8 mouse cellular contexts compared by ENCODE assay signal in the genomic region with DNA sequence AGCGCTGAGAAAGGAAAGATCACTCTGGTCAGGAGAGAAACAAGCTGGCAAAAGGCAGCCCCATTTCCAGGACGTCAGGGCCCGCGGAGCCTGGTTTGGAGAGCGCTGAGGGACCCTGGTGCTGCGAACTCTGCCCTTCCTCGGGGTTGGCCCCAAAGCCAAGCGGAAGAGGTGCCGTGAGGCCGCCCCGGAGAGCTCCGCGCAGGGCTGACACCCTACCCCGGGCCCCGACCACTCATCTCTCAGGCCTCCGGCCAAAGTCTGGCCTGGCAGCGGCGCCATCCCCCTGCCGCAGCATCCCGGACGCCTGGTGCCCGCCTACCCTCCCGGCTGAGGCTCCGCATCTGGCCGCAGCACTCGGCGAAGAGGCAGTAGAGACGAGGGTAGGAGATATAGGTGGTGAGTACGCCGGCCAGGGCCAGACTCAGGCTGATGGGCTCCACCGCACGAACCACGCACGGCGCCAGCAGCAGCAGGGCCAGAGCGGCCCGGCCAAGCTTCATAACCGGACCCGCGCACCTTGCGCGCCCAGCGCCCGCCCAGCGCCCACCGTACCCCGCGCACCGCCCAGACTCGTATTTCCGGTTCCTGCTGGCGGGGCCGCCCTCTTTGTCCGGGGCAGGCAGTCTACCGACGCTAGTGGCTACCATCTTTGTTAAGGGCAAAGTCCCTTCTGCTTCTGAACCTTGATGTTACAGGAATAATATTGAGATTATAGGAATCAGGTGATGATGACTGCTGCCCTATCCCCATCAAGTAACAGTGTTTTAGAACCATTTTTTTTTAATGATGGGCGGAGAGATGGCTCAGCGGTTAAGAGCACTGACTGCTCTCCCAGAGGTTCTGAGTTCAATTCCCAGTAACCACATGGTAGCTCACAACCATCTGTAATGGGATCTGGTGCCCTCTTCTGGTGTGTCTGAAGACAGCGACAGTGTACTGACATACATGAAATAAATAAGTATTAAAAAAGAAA. TPM values are rescaled to one million over a fixed set of nuclear protein-coding genes. Genes with fewer than 3 reads are reported as not detected.
DNase-seq lines count a peak whose midpoint lies in the region; ATAC-seq lines count a peak whose summit lies in the region.

TSS of gene Tor1a (minus strand) at position 582 of the 976 bp plus-strand sequence.

- DNase-seq in adipocyte (ENCODE audit: low spot score): peak; percentile 87
- peak; percentile 96 for DNase-seq in embryo, embryonic 10 days (ENCODE audit: low spot score)
- DNase-seq in gastrocnemius, postnatal 14 days: peak; percentile 89
- peak; percentile 89 to 95 for DNase-seq in left cerebral cortex, postnatal 10 days (ENCODE audit: extremely low spot score in 1 of 2, low spot score in 2 of 2)
- DNase-seq in right cerebral cortex, postnatal 25 days: peak; percentile 90
- DNase-seq in urinary bladder, postnatal 4 days (ENCODE audit: low spot score in 2 of 2): peak; percentile 84 to 89

- intact Hi-C loops in gastrocnemius, postnatal 14 days (cut with DNase I; ENCODE audit: low total_unique reads): no loop called here
- intact Hi-C loops in left cerebral cortex, postnatal 10 days (cut with DNase I): no loop called here

- ATAC-seq in inflammation-experienced regulatory T-cells, adult 6 months: peak; percentile 88
- peak; percentile 79 for ATAC-seq in megakaryocyte-erythroid progenitor cell, adult 5-6 weeks (replicated peaks; ENCODE audit: low FRiP score, low TSS enrichment, poor library complexity, severe bottlenecking)

RNA-seq across cellular contexts. Expression of gene Tor1a, which starts in this region (rescaled TPM):
- total RNA-seq in gastrocnemius, postnatal 14 days (2021): 10 to 100 TPM; 11.2 to 11.7 TPM
- polyA plus RNA-seq in inflammation-experienced regulatory T-cells, adult 6 months (2017; shearing (Covaris generic)): 10 to 100 TPM; 60.5 to 73.3 (median 72.6) TPM
- total RNA-seq in left cerebral cortex, postnatal 10 days (2021): 10 to 100 TPM; 44.5 to 44.7 TPM
- 22.3 and 28.1 TPM in 2 replicates for total RNA-seq in megakaryocyte-erythroid progenitor cell, adult 5-6 weeks (2014; fragmentation: Nextera tagmentation)
- 28.3 and 46.0 TPM in 2 replicates for total RNA-seq in megakaryocyte-erythroid progenitor cell, adult 5-6 weeks (2017)

Comparison
In these comparisons a context has a peak if more than half of its experiments do, and no peak if none do; other contexts are left out.
1. Peak in every context shown above with its lines: DNase-seq and ATAC-seq.